Mouse (Mus musculus) midbrain, embryonic 11.5 days (tissue): ENCODE data around the gene Gm17657. TPM values are rescaled to one million over a fixed set of nuclear protein-coding genes. Genes with fewer than 3 reads are reported as not detected.
A peak's percentile ranks its signal among the peaks of the same experiment; 100 is the strongest.

Experiments used
- ATAC-seq: fragments of 200-750 bp; cut with Nextera tagmentation; 2 replicates; pipeline ENCODE4 v1.8.0; 2017; ENCODE audit warnings: moderate TSS enrichment, moderate library complexity; ENCODE audit not compliant: low FRiP score
- DNase-seq: peaks from one replicate; pipeline ENCODE4 v3.0.0; 2015; ENCODE audit warnings: low spot score; ENCODE audit errors: missing footprints
- H3K27ac ChIP-seq: fragments of 300-500 bp; sonication (generic); 2 replicates; pipeline ENCODE4 v1.5.1; 2014; ENCODE audit warnings: low read depth, low read length
- H3K27me3 ChIP-seq: fragments of 300-500 bp; sonication (generic); 2 replicates; pipeline ENCODE4 v1.6.1; 2014; ENCODE audit warnings: mild to moderate bottlenecking, low read length, moderate library complexity, mixed read lengths; ENCODE audit not compliant: control insufficient read depth, insufficient read depth
- H3K36me3 ChIP-seq: fragments of 300-500 bp; sonication (generic); 2 replicates; pipeline ENCODE4 v1.6.1; 2014; ENCODE audit warnings: mild to moderate bottlenecking, low read length, moderate library complexity, mixed read lengths; ENCODE audit not compliant: control insufficient read depth, insufficient read depth
- H3K4me1 ChIP-seq: fragments of 300-500 bp; sonication (generic); 2 replicates; pipeline ENCODE4 v1.6.1; 2014; ENCODE audit warnings: low read length; ENCODE audit not compliant: control insufficient read depth, insufficient read depth
- H3K4me2 ChIP-seq: fragments of 300-500 bp; sonication (generic); 2 replicates; pipeline ENCODE4 v1.6.1; 2014; ENCODE audit warnings: mild to moderate bottlenecking, moderate library complexity
- H3K4me3 ChIP-seq: fragments of 300-500 bp; sonication (generic); 2 replicates; pipeline ENCODE4 v1.5.1; 2014; ENCODE audit warnings: low read depth, low read length
- H3K9ac ChIP-seq: fragments of 300-500 bp; sonication (generic); 2 replicates; pipeline ENCODE4 v1.6.1; 2014; ENCODE audit warnings: low read length
- H3K9me3 ChIP-seq: fragments of 300-500 bp; sonication (generic); 2 replicates; pipeline ENCODE4 v1.6.1; 2016; ENCODE audit warnings: low read length; ENCODE audit not compliant: control insufficient read depth
- WGBS: fragments of 180-500 bp; shearing (Covaris S2); extraction: QIAGEN DNeasy Blood & Tissue Kit; methylation state at CpG from one replicate; pipeline ENCODE4 v1.1.7; 2014; 5-methylcytosine and 5-hydroxymethylcytosine counted together
- polyA plus RNA-seq: library from polyadenylated mRNA; unstranded; fragments of >200 nt; fragmentation: Nextera tagmentation; extraction: Ambion mirVana; gene quantifications from 2 replicates; pipeline ENCODE4 v1.2.1, GENCODE M21; 2014

The Gm17657 gene
- polyA plus RNA-seq, 1 experiment from 2014 or later = not detected

GRCm38 (mm10) chr17:29584306-29584705, 34.9 kb upstream of the Gm17657 start:
- no peaks in the 10 kb centered on the region; the same call in 1 of the 2 replicates for H3K36me3 ChIP-seq

GRCm38 (mm10) chr17:29583569-29583968, 34.1 kb upstream of the Gm17657 start:
- H3K36me3 ChIP-seq = no peaks in the 10 kb centered on the region; the same call in 1 of the 2 replicates
- H3K4me1 ChIP-seq = no peaks in the 10 kb centered on the region
- no peak overlapping the region for H3K27ac ChIP-seq
- no peaks in the 10 kb centered on the region for H3K27me3 ChIP-seq
- no peaks in the 10 kb centered on the region for H3K9me3 ChIP-seq
- no peak overlapping the region for H3K4me2 ChIP-seq
- no peak overlapping the region for H3K9ac ChIP-seq
- H3K4me3 ChIP-seq = no peak overlapping the region
- peak; percentile 39 for DNase-seq
- WGBS = 86% methylated on average over 5 of the region's 5 CpGs
- no peak for ATAC-seq

More at GRCm38 (mm10) chr17:29584306-29584705, 34.9 kb upstream of the Gm17657 start:
- DNase-seq = peak; percentile 80
- Histone ChIP-seq H3K9ac (no peak overlapping the region), H3K4me3 (no peak overlapping the region), H3K4me2 (no peak overlapping the region), H3K27ac (no peak overlapping the region), H3K4me1 (no peaks in the 10 kb centered on the region), H3K9me3 (no peaks in the 10 kb centered on the region), H3K27me3 (no peaks in the 10 kb centered on the region)
- 88% methylated on average over 5 of the region's 5 CpGs for WGBS
- ATAC-seq = no peak

GRCm38 (mm10) chr17:29579579-29580126, 30.2 kb upstream of the Gm17657 start:
- Histone ChIP-seq H3K36me3 (peaks cover 5% of the 10 kb centered on the region; the same call in 1 of the 2 replicates), H3K4me1 (no peaks in the 10 kb centered on the region), H3K4me3 (no peak overlapping the region), H3K27me3 (no peaks in the 10 kb centered on the region), H3K9me3 (no peaks in the 10 kb centered on the region), H3K9ac (no peak overlapping the region), H3K27ac (no peak overlapping the region), H3K4me2 (no peak overlapping the region)
- DNase-seq = peak; percentile 60
- WGBS = 77% methylated on average over 4 of the region's 4 CpGs
- ATAC-seq = no peak

- WGBS = 84% methylated on average over 6 of the region's 6 CpGs
- Histone ChIP-seq H3K4me1 (no peaks in the 10 kb centered on the region), H3K9me3 (no peaks in the 10 kb centered on the region), H3K36me3 (peaks cover 7% of the 10 kb centered on the region; the same call in 1 of the 2 replicates), H3K27ac (no peak overlapping the region), H3K4me3 (no peak overlapping the region), H3K27me3 (no peaks in the 10 kb centered on the region), H3K4me2 (no peak overlapping the region), H3K9ac (no peak overlapping the region)
- no peak for ATAC-seq
- no peak for DNase-seq
These were observed 20.4 kb upstream of the Gm17657 start for GRCm38 (mm10) chr17:29569831-29570230.

GRCm38 (mm10) chr17:29568435-29568834, 19.0 kb upstream of the Gm17657 start:
- ATAC-seq (no peak), DNase-seq (no peak)
- Histone ChIP-seq H3K4me3 (no peak overlapping the region), H3K4me1 (no peaks in the 10 kb centered on the region), H3K9ac (no peak overlapping the region), H3K4me2 (no peak overlapping the region), H3K36me3 (peaks cover 5% of the 10 kb centered on the region; the same call in 1 of the 2 replicates), H3K9me3 (no peaks in the 10 kb centered on the region), H3K27me3 (no peaks in the 10 kb centered on the region), H3K27ac (no peak overlapping the region)
- WGBS = 94% methylated on average over 15 of the region's 15 CpGs

GRCm38 (mm10) chr17:29565521-29565920, 16.1 kb upstream of the Gm17657 start:
- DNase-seq = no peak
- Histone ChIP-seq H3K4me3 (no peak overlapping the region), H3K27ac (no peak overlapping the region), H3K36me3 (peaks cover 2% of the 10 kb centered on the region; the same call in 1 of the 2 replicates), H3K27me3 (no peaks in the 10 kb centered on the region), H3K4me2 (no peak overlapping the region), H3K4me1 (no peaks in the 10 kb centered on the region), H3K9ac (no peak overlapping the region), H3K9me3 (no peaks in the 10 kb centered on the region)
- no peak for ATAC-seq
- 99% methylated on average over 5 of the region's 5 CpGs for WGBS

GRCm38 (mm10) chr17:29558476-29558875, 9.0 kb upstream of the Gm17657 start:
- no peak overlapping the region for H3K9ac ChIP-seq
- H3K4me1 ChIP-seq = no peaks in the 10 kb centered on the region
- H3K36me3 ChIP-seq = no peaks in the 10 kb centered on the region; the same call in 1 of the 2 replicates
- no peak overlapping the region for H3K27ac ChIP-seq
- no peaks in the 10 kb centered on the region for H3K27me3 ChIP-seq
- DNase-seq = no peak
- no peaks in the 10 kb centered on the region for H3K9me3 ChIP-seq
- ATAC-seq = no peak
- H3K4me3 ChIP-seq = no peak overlapping the region
- 90% methylated on average over 5 of the region's 5 CpGs for WGBS
- no peak overlapping the region for H3K4me2 ChIP-seq

GRCm38 (mm10) chr17:29556893-29557292, 7.5 kb upstream of the Gm17657 start:
- WGBS = 94% methylated on average over 7 of the region's 7 CpGs

GRCm38 (mm10) chr17:29556456-29556855, 7.0 kb upstream of the Gm17657 start:
- H3K36me3 ChIP-seq = no peaks in the 10 kb centered on the region; the same call in 1 of the 2 replicates
- ATAC-seq (no peak), DNase-seq (no peak)
- H3K4me3 ChIP-seq = no peak overlapping the region
- H3K9me3 ChIP-seq = no peaks in the 10 kb centered on the region
- no peak overlapping the region for H3K9ac ChIP-seq
- 95% methylated on average over 10 of the region's 10 CpGs for WGBS
- H3K4me2 ChIP-seq = no peak overlapping the region
- no peaks in the 10 kb centered on the region for H3K27me3 ChIP-seq
- no peaks in the 10 kb centered on the region for H3K4me1 ChIP-seq
- no peak overlapping the region for H3K27ac ChIP-seq

More at GRCm38 (mm10) chr17:29556893-29557292, 7.5 kb upstream of the Gm17657 start:
- no peaks in the 10 kb centered on the region; the same call in 1 of the 2 replicates for H3K36me3 ChIP-seq
- H3K9me3 ChIP-seq = no peaks in the 10 kb centered on the region
- H3K4me2 ChIP-seq = no peak overlapping the region
- DNase-seq (no peak), ATAC-seq (no peak)
- H3K4me1 ChIP-seq = no peaks in the 10 kb centered on the region
- H3K4me3 ChIP-seq = no peak overlapping the region
- H3K27ac ChIP-seq = no peak overlapping the region
- no peaks in the 10 kb centered on the region for H3K27me3 ChIP-seq
- H3K9ac ChIP-seq = no peak overlapping the region
